Mouse (Mus musculus) CH12.LX (cell line): Measurements from ENCODE around the gene Foxred2.

Experiments
- CTCF ChIP-seq, 2 experiments: IDR thresholded peaks in 1 of 2; conservative IDR thresholded peaks in 1 of 2; 2 replicates each; pipeline ENCODE4 v1.5.1; 2011 to 2012; ENCODE audit warnings: low read depth in 2 of 2, low read length in 2 of 2, improper control_type of control experiment in 1 of 2, inconsistent platforms in 1 of 2, mild to moderate bottlenecking in 1 of 2, moderate library complexity in 1 of 2
- KAT2A ChIP-seq: IDR thresholded peaks from 2 replicates; pipeline ENCODE4 v1.6.1; 2012; ENCODE audit warnings: low read length, improper control_type of control experiment, inconsistent platforms; ENCODE audit not compliant: insufficient replicate concordance
- MAX ChIP-seq: IDR thresholded peaks from 2 replicates; pipeline ENCODE4 v1.6.1; 2011; ENCODE audit warnings: low read length, improper control_type of control experiment
- TCF12 ChIP-seq: IDR thresholded peaks from 2 replicates; pipeline ENCODE4 v1.6.1; 2014; ENCODE audit warnings: low read depth, mild to moderate bottlenecking, inconsistent platforms, low read length, improper control_type of control experiment
- USF1 ChIP-seq: IDR thresholded peaks from 2 replicates; pipeline ENCODE4 v1.6.1; 2014; ENCODE audit warnings: low read depth, mild to moderate bottlenecking, inconsistent platforms, low read length, improper control_type of control experiment
- ZC3H11A ChIP-seq: IDR thresholded peaks from 2 replicates; pipeline ENCODE4 v1.6.1; 2012; ENCODE audit warnings: low read depth, mild to moderate bottlenecking, inconsistent platforms, low read length, improper control_type of control experiment

DNA sequence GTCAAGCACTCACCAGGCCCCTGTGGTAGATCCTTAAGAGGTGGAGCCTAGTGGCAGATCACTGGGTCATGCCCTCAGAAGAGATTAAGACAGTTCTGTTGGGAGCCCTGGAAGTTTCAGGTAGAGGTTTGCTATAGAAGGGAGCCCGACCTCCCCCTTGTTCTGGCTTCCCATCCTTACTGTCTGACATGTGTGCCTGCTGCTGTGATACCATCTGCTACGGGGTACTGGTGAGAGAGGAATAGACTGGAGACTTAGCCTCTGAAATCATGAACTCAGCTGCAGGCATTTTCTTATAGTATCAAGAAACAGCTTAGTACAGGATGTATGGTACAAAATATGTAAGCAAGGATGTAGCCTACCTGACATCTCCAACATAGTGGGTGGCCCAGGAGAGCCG lies 3.6 kb downstream of the Foxred2 start:
- TF ChIP-seq USF1 (no peak), ZC3H11A (no peak), CTCF (conservative IDR thresholded peaks at IDR 0.05 in 1 of 2, IDR thresholded peaks at IDR 0.05 in 1 of 2; ENCODE audit: low read depth in 2 of 2, low read length in 2 of 2) (no peak), MAX (no peak), TCF12 (no peak), KAT2A (no peak)
